Mouse (Mus musculus): Measurements from ENCODE around the gene Hsp90aa1. TPM values are rescaled to one million over a fixed set of nuclear protein-coding genes. Genes with fewer than 3 reads are reported as not detected.
A peak's percentile ranks its signal among the peaks of the same experiment; 100 is the strongest.
"Not testable (repeated sequence)": the region's sequence is repeated elsewhere in the genome, so short reads cannot be mapped to it uniquely, and the experiment has no call there.

Hsp90aa1 gene
- total and polyA plus RNA-seq, 2 experiments, result 36.4 to 114 TPM

GRCm38 (mm10) chr12:110711270-110711669, 8.7 kb upstream of the Hsp90aa1 start:
- Histone ChIP-seq H3K27ac (replicated peaks; ENCODE audit: insufficient read depth, low read depth, low read length) (no peak overlapping the region), H3K27me3 (ENCODE audit: control insufficient read depth, insufficient read depth, low read length) (no peaks in the 10 kb centered on the region), H3K4me1 (ENCODE audit: control insufficient read depth, insufficient read depth, low read length) (peaks cover 2% of the 10 kb centered on the region; the same call in 1 of the 2 replicates), H3K9ac (ENCODE audit: low read depth, low read length) (no peak overlapping the region), H3K36me3 (ENCODE audit: control insufficient read depth, insufficient read depth, low read length) (no peaks in the 10 kb centered on the region), H3K79me2 (ENCODE audit: control insufficient read depth, insufficient read depth, low read length) (no peaks in the 10 kb centered on the region), H3K4me3 (ENCODE audit: insufficient read depth, low read depth, low read length) (no peak overlapping the region)
- 66% methylated on average over 5 of the region's 5 CpGs for WGBS
- DNase-seq (ENCODE audit: extremely low read depth, low read depth, low spot score), result no peak
- no peak for TF ChIP-seq CTCF (IDR thresholded peaks at IDR 0.05; ENCODE audit: low read depth, low read length)
- TF ChIP-seq POLR2A (IDR thresholded peaks at IDR 0.05; ENCODE audit: extremely low read depth, insufficient read depth, low read length), result no peak

- Histone ChIP-seq H3K4me1 (ENCODE audit: control insufficient read depth, insufficient read depth, low read length) (peaks cover 5% of the 10 kb centered on the region; the same call in 1 of the 2 replicates), H3K27me3 (ENCODE audit: control insufficient read depth, insufficient read depth, low read length) (no peaks in the 10 kb centered on the region), H3K9ac (ENCODE audit: low read depth, low read length) (no peak overlapping the region), H3K27ac (replicated peaks; ENCODE audit: insufficient read depth, low read depth, low read length) (no peak overlapping the region), H3K4me3 (ENCODE audit: insufficient read depth, low read depth, low read length) (no peak overlapping the region), H3K79me2 (ENCODE audit: control insufficient read depth, insufficient read depth, low read length) (no peaks in the 10 kb centered on the region), H3K36me3 (ENCODE audit: control insufficient read depth, insufficient read depth, low read length) (no peaks in the 10 kb centered on the region)
- TF ChIP-seq POLR2A (IDR thresholded peaks at IDR 0.05; ENCODE audit: extremely low read depth, insufficient read depth, low read length), result no peak
- no peak for TF ChIP-seq CTCF (IDR thresholded peaks at IDR 0.05; ENCODE audit: low read depth, low read length)
- DNase-seq (ENCODE audit: extremely low read depth, low read depth, low spot score), result no peak
- WGBS, result 96% methylated on average over 7 of the region's 7 CpGs
Observed at GRCm38 (mm10) chr12:110707451-110707850, 4.9 kb upstream of the Hsp90aa1 start.

GRCm38 (mm10) chr12:110706337-110707231, 4.1 kb upstream of the Hsp90aa1 start:
- 0 out of 2 replicates have a peak, but pooled peaks have one; percentile 15 for TF ChIP-seq CTCF (IDR thresholded peaks at IDR 0.05; ENCODE audit: low read depth, low read length)
- no peak for TF ChIP-seq POLR2A (IDR thresholded peaks at IDR 0.05; ENCODE audit: extremely low read depth, insufficient read depth, low read length)
- no peaks in the 10 kb centered on the region for H3K27me3 ChIP-seq (ENCODE audit: control insufficient read depth, insufficient read depth, low read length)
- H3K4me1 ChIP-seq (ENCODE audit: control insufficient read depth, insufficient read depth, low read length), result peaks cover 5% of the 10 kb centered on the region; the same call in 1 of the 2 replicates
- WGBS, result 6% methylated on average over 27 of the region's 27 CpGs
- H3K4me3 ChIP-seq (ENCODE audit: insufficient read depth, low read depth, low read length), result peak overlapping the region; percentile 29
- DNase-seq (ENCODE audit: extremely low read depth, low read depth, low spot score), result peak; percentile 75
- peak overlapping the region; percentile 58 for H3K9ac ChIP-seq (ENCODE audit: low read depth, low read length)
- H3K79me2 ChIP-seq (ENCODE audit: control insufficient read depth, insufficient read depth, low read length), result no peaks in the 10 kb centered on the region
- no peaks in the 10 kb centered on the region for H3K36me3 ChIP-seq (ENCODE audit: control insufficient read depth, insufficient read depth, low read length)
- H3K27ac ChIP-seq (replicated peaks; ENCODE audit: insufficient read depth, low read depth, low read length), result peak overlapping the region; percentile 20

GRCm38 (mm10) chr12:110705419-110705818, 2.9 kb upstream of the Hsp90aa1 start:
- not testable (repeated sequence) for H3K27ac ChIP-seq (replicated peaks; ENCODE audit: insufficient read depth, low read depth, low read length); H3K4me1 ChIP-seq (ENCODE audit: control insufficient read depth, insufficient read depth, low read length); H3K9ac ChIP-seq (ENCODE audit: low read depth, low read length); H3K36me3 ChIP-seq (ENCODE audit: control insufficient read depth, insufficient read depth, low read length); DNase-seq (ENCODE audit: extremely low read depth, low read depth, low spot score); H3K27me3 ChIP-seq (ENCODE audit: control insufficient read depth, insufficient read depth, low read length); H3K79me2 ChIP-seq (ENCODE audit: control insufficient read depth, insufficient read depth, low read length); H3K4me3 ChIP-seq (ENCODE audit: insufficient read depth, low read depth, low read length)
- 97% methylated on average over 4 of the region's 4 CpGs for WGBS

GRCm38 (mm10) chr12:110703682-110704081, 1.2 kb upstream of the Hsp90aa1 start:
- H3K4me1 ChIP-seq (ENCODE audit: control insufficient read depth, insufficient read depth, low read length), result peaks cover 5% of the 10 kb centered on the region; the same call in 1 of the 2 replicates
- DNase-seq (ENCODE audit: extremely low read depth, low read depth, low spot score), result no peak
- WGBS, result 77% methylated on average over 7 of the region's 7 CpGs

GRCm38 (mm10) chr12:110703008-110703471, 512 bp upstream of the Hsp90aa1 start:
- no peak overlapping the region for H3K9ac ChIP-seq (ENCODE audit: low read depth, low read length)
- no peaks in the 10 kb centered on the region for H3K36me3 ChIP-seq (ENCODE audit: control insufficient read depth, insufficient read depth, low read length)
- peak; percentile 44 for DNase-seq (ENCODE audit: extremely low read depth, low read depth, low spot score)
- WGBS, result 31% methylated on average over 8 of the region's 8 CpGs
- H3K27ac ChIP-seq (replicated peaks; ENCODE audit: insufficient read depth, low read depth, low read length), result no peak overlapping the region
- H3K79me2 ChIP-seq (ENCODE audit: control insufficient read depth, insufficient read depth, low read length), result no peaks in the 10 kb centered on the region
- H3K4me3 ChIP-seq (ENCODE audit: insufficient read depth, low read depth, low read length), result no peak overlapping the region
- H3K27me3 ChIP-seq (ENCODE audit: control insufficient read depth, insufficient read depth, low read length), result no peaks in the 10 kb centered on the region
- H3K4me1 ChIP-seq (ENCODE audit: control insufficient read depth, insufficient read depth, low read length), result peaks cover 5% of the 10 kb centered on the region; the same call in 1 of the 2 replicates
- peak; percentile 94 for TF ChIP-seq CTCF (IDR thresholded peaks at IDR 0.05; ENCODE audit: low read depth, low read length)
- no peak for TF ChIP-seq POLR2A (IDR thresholded peaks at IDR 0.05; ENCODE audit: extremely low read depth, insufficient read depth, low read length)

More at GRCm38 (mm10) chr12:110703682-110704081, 1.2 kb upstream of the Hsp90aa1 start:
- TF ChIP-seq CTCF (IDR thresholded peaks at IDR 0.05; ENCODE audit: low read depth, low read length) (no peak), POLR2A (IDR thresholded peaks at IDR 0.05; ENCODE audit: extremely low read depth, insufficient read depth, low read length) (no peak)
- no peak overlapping the region for H3K9ac ChIP-seq (ENCODE audit: low read depth, low read length)
- no peaks in the 10 kb centered on the region for H3K27me3 ChIP-seq (ENCODE audit: control insufficient read depth, insufficient read depth, low read length)
- H3K27ac ChIP-seq (replicated peaks; ENCODE audit: insufficient read depth, low read depth, low read length), result no peak overlapping the region
- H3K79me2 ChIP-seq (ENCODE audit: control insufficient read depth, insufficient read depth, low read length), result no peaks in the 10 kb centered on the region
- H3K36me3 ChIP-seq (ENCODE audit: control insufficient read depth, insufficient read depth, low read length), result no peaks in the 10 kb centered on the region
- H3K4me3 ChIP-seq (ENCODE audit: insufficient read depth, low read depth, low read length), result no peak overlapping the region

GRCm38 (mm10) chr12:110701363-110701762, 1.2 kb downstream of the Hsp90aa1 start:
- H3K9ac ChIP-seq (ENCODE audit: low read depth, low read length); H3K4me3 ChIP-seq (ENCODE audit: insufficient read depth, low read depth, low read length): not testable (repeated sequence)

More at GRCm38 (mm10) chr12:110701363-110701762, 1.2 kb downstream of the Hsp90aa1 start:
- H3K79me2 ChIP-seq (ENCODE audit: control insufficient read depth, insufficient read depth, low read length); H3K4me1 ChIP-seq (ENCODE audit: control insufficient read depth, insufficient read depth, low read length); H3K36me3 ChIP-seq (ENCODE audit: control insufficient read depth, insufficient read depth, low read length); H3K27me3 ChIP-seq (ENCODE audit: control insufficient read depth, insufficient read depth, low read length); DNase-seq (ENCODE audit: extremely low read depth, low read depth, low spot score); H3K27ac ChIP-seq (replicated peaks; ENCODE audit: insufficient read depth, low read depth, low read length): not testable (repeated sequence)
- 80% methylated on average over 3 of the region's 3 CpGs for WGBS

Data from liver, adult 2 months (tissue).